Mouse (Mus musculus): ENCODE results near the gene Rap1gap. TPM values are rescaled to one million over a fixed set of nuclear protein-coding genes. Genes with fewer than 3 reads are reported as not detected.

The Rap1gap gene
- total RNA-seq, 2 experiments from 2014 or later, result 5.3 to 5.6 TPM

GRCm38 (mm10) chr4:137744433-137744918 lies 80.0 kb downstream of the Rap1gap start:
- DNase-seq, result peak; percentile 60

- no peak for DNase-seq
Measured at GRCm38 (mm10) chr4:137747091-137747490, 82.6 kb downstream of the Rap1gap start.

- DNase-seq, result no peak
Measured at GRCm38 (mm10) chr4:137747590-137747989, 83.1 kb downstream of the Rap1gap start.

DNA sequence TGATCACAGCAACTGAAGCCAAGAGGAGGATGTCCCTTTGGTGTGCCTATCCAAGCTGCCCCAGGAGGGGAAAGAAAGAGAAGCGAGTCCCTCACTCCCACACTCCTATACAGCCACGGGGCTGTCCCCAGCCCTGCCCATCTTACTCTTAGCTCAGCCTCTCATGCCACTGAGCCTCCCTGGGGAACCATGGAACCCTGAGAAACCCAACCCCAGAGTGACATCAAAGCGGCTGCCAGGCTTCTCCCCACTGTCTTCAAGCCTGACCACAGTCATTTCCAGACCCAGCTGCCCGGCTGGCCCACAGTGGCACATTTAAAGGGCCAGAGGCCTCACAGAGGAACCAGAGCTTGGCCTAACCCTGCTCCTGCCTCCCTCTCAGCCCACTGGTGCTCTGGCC lies 84.2 kb downstream of the Rap1gap start:
- DNase-seq, result no peak

- no peak for DNase-seq
Measured at GRCm38 (mm10) chr4:137749680-137750079, 85.2 kb downstream of the Rap1gap start.

- DNase-seq, result no peak
Measured at GRCm38 (mm10) chr4:137750121-137750520, 85.6 kb downstream of the Rap1gap start.

DNA sequence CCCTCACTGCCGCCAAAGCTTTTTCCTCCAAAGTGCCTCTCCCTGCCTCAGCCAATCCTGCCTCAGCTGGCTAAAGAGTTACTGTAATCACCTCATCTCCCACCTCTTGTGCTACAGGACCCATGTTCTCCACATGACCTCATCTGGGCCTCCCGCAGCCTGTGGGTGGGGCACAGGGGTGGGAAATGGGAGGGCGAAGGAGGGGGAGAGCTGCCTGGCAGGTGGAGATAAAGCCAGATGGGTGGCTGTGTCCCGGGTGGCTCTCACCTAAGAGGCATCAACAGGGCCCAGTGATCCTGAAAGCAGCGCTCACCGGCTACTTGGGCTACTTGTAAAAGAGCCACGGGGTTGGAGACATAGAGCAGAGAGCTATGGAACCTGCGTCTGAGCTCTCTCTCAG lies 86.8 kb downstream of the Rap1gap start:
- no peak for DNase-seq

DNA sequence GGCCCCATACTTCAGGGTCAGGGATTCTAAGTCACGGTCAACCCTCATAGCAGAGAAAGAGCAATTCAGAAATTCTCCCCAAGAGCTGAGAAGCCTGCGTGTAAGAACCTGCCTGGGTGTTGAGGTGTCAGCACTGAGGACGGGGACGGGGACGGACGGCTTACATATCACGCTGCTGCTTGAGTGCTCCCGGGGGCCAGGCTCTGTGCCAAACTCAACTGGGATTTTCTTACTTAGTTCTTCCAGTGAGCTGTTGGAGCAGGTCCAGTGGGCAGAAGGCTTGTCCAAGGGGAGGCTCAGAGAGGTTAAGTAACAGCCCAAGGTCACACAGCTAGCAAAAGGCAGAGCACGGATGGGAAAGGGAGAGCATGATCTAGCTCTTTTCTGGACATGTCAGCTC lies 87.2 kb downstream of the Rap1gap start:
- no peak for DNase-seq

GRCm38 (mm10) chr4:137752471-137752870 lies 87.9 kb downstream of the Rap1gap start:
- DNase-seq, result no peak

DNA sequence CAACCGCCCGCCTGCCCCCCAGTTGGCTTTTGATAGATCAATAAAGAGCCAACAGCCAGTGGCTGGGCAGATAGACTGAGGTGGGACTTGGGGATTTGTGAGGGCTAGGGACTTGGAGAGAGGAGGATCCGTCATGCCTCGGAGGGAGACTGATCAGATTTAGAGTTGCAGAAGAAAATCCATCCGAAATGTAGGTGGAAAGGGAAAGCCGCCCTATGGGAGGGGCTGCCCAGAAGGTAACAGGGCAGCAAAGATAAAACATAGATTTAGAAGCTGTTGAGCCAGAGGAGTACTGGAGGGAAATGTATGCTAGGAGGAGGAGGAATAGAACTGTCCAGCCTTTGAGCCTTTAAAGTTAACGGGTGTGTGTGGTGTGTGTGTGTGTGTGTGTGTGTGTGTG lies 88.7 kb downstream of the Rap1gap start:
- DNase-seq, result no peak

GRCm38 (mm10) chr4:137754446-137754845 lies 89.9 kb downstream of the Rap1gap start:
- DNase-seq, result no peak

GRCm38 (mm10) chr4:137762886-137763285 lies 98.4 kb downstream of the Rap1gap start:
- no peak for DNase-seq

DNA sequence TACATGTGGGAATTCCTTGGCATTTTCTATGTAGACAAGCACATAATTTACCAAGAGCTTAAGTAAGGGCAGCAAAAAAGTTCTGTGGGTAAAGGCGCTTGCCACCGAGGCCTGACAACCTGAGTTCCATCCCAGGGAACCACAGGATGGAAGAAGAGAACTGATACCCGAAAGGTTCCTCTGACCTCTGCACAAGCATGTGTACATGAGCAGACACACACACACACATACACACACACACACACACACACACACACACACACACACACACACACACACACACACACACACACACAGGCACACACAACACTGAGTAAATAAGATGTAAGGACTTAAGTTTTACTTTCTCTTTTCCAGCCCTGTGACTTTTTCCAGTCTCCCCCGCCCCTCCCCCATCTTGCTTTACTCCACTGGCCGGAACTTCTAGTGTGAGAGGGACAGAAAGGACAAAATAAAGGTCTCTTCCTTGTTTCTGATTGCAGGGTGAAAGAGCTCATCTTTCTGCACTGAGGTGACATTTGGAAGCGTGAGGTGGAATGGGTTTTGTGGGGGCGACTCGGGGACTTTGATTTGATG lies 99.5 kb downstream of the Rap1gap start:
- peak; percentile 43 for DNase-seq

DNA sequence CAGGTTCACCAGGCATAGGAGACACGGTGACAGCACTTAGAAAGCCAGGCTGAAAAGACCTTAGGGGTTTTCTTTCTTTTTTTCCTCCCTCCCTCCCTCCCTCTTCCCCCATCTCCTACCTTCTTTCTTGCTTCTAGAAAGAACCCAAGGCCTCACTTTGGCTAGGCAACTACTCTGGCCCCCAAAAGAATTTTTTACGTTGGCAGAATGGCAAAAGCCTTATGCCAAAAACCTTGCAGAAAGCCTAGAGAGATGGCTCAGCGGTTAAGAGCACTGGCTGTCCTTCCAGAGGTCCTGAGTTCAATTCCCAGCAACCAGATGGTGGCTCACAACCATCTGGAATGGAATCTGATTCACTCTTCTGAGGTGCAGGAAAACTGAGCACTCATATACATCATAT lies 100.1 kb downstream of the Rap1gap start:
- DNase-seq, result no peak

DNA sequence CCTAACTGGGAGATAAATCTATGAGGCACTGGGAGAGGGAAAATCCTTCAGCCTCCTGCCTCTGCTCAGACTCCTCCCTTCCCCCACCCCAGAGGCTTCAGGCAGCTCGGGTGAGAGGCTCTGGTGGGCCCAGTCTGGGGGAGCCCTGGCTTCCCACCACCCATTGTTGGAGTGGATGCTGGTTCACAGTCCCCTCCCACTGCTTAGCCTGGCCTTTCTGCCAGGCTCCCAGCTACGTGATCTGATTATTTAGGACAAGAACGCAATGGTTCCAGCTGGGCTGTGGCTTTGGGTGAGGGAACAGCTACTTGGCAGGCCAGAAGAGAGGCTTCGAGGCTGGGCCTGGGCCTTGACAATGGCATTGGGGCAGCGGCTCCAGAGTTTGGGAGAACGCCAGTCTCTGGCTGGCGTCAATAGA lies 101.0 kb downstream of the Rap1gap start:
- no peak for DNase-seq

GRCm38 (mm10) chr4:137766365-137766764 lies 101.8 kb downstream of the Rap1gap start:
- no peak for DNase-seq

DNA sequence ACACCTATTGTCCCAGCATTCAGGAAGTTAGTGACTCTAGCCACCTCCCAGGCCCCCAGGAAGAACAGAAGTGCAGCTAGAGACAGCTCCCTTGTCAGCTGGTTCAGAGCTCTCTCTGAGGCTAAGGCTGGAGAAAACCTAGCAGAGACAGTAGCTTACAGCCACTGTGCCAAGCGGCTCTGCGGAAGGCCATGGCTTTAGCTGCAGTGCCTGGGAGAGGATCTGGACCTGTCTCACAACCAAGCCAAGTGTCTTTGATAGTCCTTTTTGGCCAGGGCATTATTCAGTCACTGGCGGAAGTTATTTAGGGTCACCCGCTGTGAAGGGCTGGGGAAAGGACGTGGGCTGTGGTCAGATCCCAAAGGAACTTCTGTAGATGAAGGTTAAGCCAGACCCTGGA lies 103.9 kb downstream of the Rap1gap start:
- no peak for DNase-seq

DNA sequence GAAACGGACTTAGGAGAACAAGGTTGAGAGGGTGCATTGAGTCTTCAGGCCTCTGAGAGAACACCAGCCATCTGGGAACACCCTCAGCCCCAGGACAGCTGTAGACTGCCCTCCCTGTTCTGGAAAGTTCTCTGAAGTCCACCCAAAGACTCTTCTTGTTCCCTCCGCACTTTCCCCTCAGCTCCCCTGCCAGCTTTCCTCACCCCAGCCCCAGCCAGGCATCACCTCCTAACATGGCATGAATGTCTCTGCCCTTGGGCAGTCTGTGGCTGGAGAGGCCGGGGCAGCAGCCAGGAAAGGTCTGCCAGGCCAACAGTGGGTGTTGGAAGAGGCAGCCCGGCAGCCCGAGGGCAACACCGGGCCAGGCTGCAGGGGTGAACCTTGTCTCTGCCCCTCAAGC lies 104.3 kb downstream of the Rap1gap start:
- no peak for DNase-seq

GRCm38 (mm10) chr4:137769635-137770034 lies 105.1 kb downstream of the Rap1gap start:
- DNase-seq, result no peak

DNA sequence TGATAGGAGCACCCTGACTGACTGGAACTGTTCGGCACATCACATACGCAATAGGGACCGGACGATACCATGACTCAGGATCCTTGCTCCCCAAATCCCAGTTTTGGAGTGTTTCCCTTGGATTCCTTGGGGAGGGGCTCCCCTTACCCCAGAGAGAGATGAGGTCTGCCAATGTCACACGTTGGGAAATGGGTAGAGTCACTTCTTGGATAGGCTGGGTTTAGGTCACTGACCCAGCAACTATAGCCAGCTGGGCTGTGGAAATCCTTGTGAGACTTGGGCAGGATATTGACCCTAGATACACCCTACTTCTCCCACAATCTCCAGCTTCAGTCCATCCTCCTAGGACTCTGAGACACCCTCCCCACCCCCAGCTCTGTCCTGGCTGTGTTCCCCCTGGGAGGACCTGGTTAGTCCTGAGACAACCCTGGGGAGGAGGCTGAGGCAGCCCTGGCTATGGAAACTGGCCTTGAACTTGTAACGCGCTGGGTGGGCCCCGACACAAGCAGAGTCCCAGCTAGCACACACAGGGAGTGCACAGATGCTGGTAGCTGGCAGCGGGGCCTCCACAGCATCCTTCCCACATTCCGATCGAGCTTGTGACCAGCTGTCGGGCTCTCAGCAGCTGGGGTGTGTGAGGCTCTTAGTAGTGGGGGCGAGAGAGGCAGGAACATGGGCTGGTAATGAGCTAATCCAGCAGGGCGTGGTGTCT lies 106.5 kb downstream of the Rap1gap start:
- DNase-seq, result peak; percentile 52

GRCm38 (mm10) chr4:137771749-137772148 lies 107.2 kb downstream of the Rap1gap start:
- DNase-seq, result no peak

- no peak for DNase-seq
Measured at GRCm38 (mm10) chr4:137772438-137773056, 108.0 kb downstream of the Rap1gap start.

DNA sequence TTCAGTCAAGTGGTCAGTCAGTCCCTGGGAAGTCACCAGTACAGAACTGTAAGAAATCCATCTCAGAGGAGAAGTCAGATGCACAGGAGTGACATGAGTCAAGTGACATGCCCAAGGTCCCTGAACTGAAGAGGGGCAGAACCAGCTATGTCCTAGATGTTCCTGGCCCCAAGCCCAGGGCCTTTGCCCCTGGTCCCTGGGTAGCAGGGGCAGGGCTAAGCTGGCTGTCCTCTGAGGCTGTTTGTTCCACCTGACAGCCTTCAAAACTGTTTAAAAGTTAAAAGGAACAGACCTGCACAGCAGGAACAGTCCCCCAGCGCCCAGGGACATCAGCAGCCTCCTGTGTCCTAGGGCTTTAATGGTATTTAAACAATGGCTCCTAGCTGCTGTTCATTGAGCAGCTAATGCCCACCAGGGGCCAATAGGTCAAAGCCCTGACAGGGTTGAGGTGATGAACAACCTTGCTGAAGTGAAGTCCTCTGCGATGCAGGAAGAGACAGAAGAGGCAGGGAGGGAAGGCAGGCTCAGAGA lies 108.9 kb downstream of the Rap1gap start:
- DNase-seq, result no peak
